Mouse (Mus musculus): ENCODE measurements around the gene Slc25a39. TPM values are rescaled to one million over a fixed set of nuclear protein-coding genes. Genes with fewer than 3 reads are reported as not detected.

The Slc25a39 gene
- polyA plus RNA-seq, 1 experiment from 2014 or later, result 451 TPM

- no peak overlapping the region for H3K27ac ChIP-seq (replicated peaks)
- H3K36me3 ChIP-seq (replicated peaks), result no peaks in the 10 kb centered on the region
- no peak overlapping the region for H3K4me3 ChIP-seq (replicated peaks)
- no peak for ATAC-seq (ENCODE audit: insufficient read depth)
- 69% methylated on average over 3 of the region's 3 CpGs for WGBS (ENCODE audit: insufficient replicate concordance)
- H3K27me3 ChIP-seq, result peaks cover 87% of the 10 kb centered on the region
- peaks cover 27% of the 10 kb centered on the region for H3K4me1 ChIP-seq (replicated peaks)
- H3K9ac ChIP-seq, result no peak overlapping the region
- no peaks in the 10 kb centered on the region for H3K9me3 ChIP-seq (replicated peaks)
- no peak overlapping the region for H3K4me2 ChIP-seq
Measured at GRCm38 (mm10) chr11:102444321-102444720, 36.6 kb upstream of the Slc25a39 start.

- Histone ChIP-seq H3K27ac (replicated peaks) (no peak overlapping the region), H3K27me3 (peaks cover 87% of the 10 kb centered on the region), H3K9ac (no peak overlapping the region), H3K4me3 (replicated peaks) (no peak overlapping the region), H3K36me3 (replicated peaks) (no peaks in the 10 kb centered on the region), H3K4me2 (no peak overlapping the region), H3K4me1 (replicated peaks) (peaks cover 27% of the 10 kb centered on the region), H3K9me3 (replicated peaks) (no peaks in the 10 kb centered on the region)
- 61% methylated on average over 12 of the region's 12 CpGs for WGBS (ENCODE audit: insufficient replicate concordance)
- no peak for ATAC-seq (ENCODE audit: insufficient read depth)
Measured at GRCm38 (mm10) chr11:102443740-102444139, 36.0 kb upstream of the Slc25a39 start.

- Histone ChIP-seq H3K4me3 (replicated peaks) (no peak overlapping the region), H3K9me3 (replicated peaks) (no peaks in the 10 kb centered on the region), H3K36me3 (replicated peaks) (no peaks in the 10 kb centered on the region), H3K27ac (replicated peaks) (no peak overlapping the region), H3K4me1 (replicated peaks) (peaks cover 29% of the 10 kb centered on the region), H3K27me3 (peaks cover 87% of the 10 kb centered on the region), H3K9ac (no peak overlapping the region), H3K4me2 (no peak overlapping the region)
- ATAC-seq (ENCODE audit: insufficient read depth), result no peak
- 75% methylated on average over 6 of the region's 6 CpGs for WGBS (ENCODE audit: insufficient replicate concordance)
Measured at GRCm38 (mm10) chr11:102442089-102442488, 34.3 kb upstream of the Slc25a39 start.

- H3K27ac ChIP-seq (replicated peaks), result no peak overlapping the region
- H3K4me1 ChIP-seq (replicated peaks), result peaks cover 22% of the 10 kb centered on the region
- H3K9me3 ChIP-seq (replicated peaks), result no peaks in the 10 kb centered on the region
- no peak overlapping the region for H3K9ac ChIP-seq
- no peaks in the 10 kb centered on the region for H3K36me3 ChIP-seq (replicated peaks)
- H3K4me3 ChIP-seq (replicated peaks), result no peak overlapping the region
- no peak overlapping the region for H3K4me2 ChIP-seq
- H3K27me3 ChIP-seq, result peaks cover 86% of the 10 kb centered on the region
- 64% methylated on average over 3 of the region's 3 CpGs for WGBS (ENCODE audit: insufficient replicate concordance)
- ATAC-seq (ENCODE audit: insufficient read depth), result no peak
Measured at GRCm38 (mm10) chr11:102441434-102441833, 33.7 kb upstream of the Slc25a39 start.

- peaks cover 11% of the 10 kb centered on the region for H3K36me3 ChIP-seq (replicated peaks)
- 77% methylated on average over 8 of the region's 8 CpGs for WGBS (ENCODE audit: insufficient replicate concordance)
- no peak overlapping the region for H3K9ac ChIP-seq
- H3K27ac ChIP-seq (replicated peaks), result no peak overlapping the region
- no peaks in the 10 kb centered on the region for H3K9me3 ChIP-seq (replicated peaks)
- ATAC-seq (ENCODE audit: insufficient read depth), result no peak
- H3K4me2 ChIP-seq, result no peak overlapping the region
- H3K4me3 ChIP-seq (replicated peaks), result no peak overlapping the region
- H3K4me1 ChIP-seq (replicated peaks), result peaks cover 13% of the 10 kb centered on the region
- peaks cover 86% of the 10 kb centered on the region for H3K27me3 ChIP-seq
Measured at GRCm38 (mm10) chr11:102440255-102440654, 32.5 kb upstream of the Slc25a39 start.

- Histone ChIP-seq H3K4me3 (replicated peaks) (no peak overlapping the region), H3K9ac (no peak overlapping the region), H3K4me1 (replicated peaks) (peaks cover 13% of the 10 kb centered on the region), H3K9me3 (replicated peaks) (no peaks in the 10 kb centered on the region), H3K27me3 (peaks cover 85% of the 10 kb centered on the region), H3K27ac (replicated peaks) (no peak overlapping the region), H3K4me2 (no peak overlapping the region), H3K36me3 (replicated peaks) (peaks cover 15% of the 10 kb centered on the region)
- WGBS (ENCODE audit: insufficient replicate concordance), result 70% methylated on average over 14 of the region's 14 CpGs
- no peak for ATAC-seq (ENCODE audit: insufficient read depth)
Measured at GRCm38 (mm10) chr11:102439093-102440082, 31.6 kb upstream of the Slc25a39 start.

- ATAC-seq (ENCODE audit: insufficient read depth), result no peak
- H3K9me3 ChIP-seq (replicated peaks), result no peaks in the 10 kb centered on the region
- WGBS (ENCODE audit: insufficient replicate concordance), result 22% methylated on average over 77 of the region's 77 CpGs
- peak overlapping the region; percentile 51 for H3K4me3 ChIP-seq (replicated peaks)
- H3K4me2 ChIP-seq, result peak overlapping the region; percentile 80
- peaks cover 15% of the 10 kb centered on the region for H3K36me3 ChIP-seq (replicated peaks)
- H3K27ac ChIP-seq (replicated peaks), result no peak overlapping the region
- peak overlapping the region; percentile 27; the same call in 1 of the 2 replicates for H3K9ac ChIP-seq
- H3K27me3 ChIP-seq, result peaks cover 77% of the 10 kb centered on the region
- peaks cover 19% of the 10 kb centered on the region for H3K4me1 ChIP-seq (replicated peaks)
Measured at GRCm38 (mm10) chr11:102438212-102439092, 30.7 kb upstream of the Slc25a39 start.

- H3K4me1 ChIP-seq (replicated peaks), result peaks cover 25% of the 10 kb centered on the region
- no peaks in the 10 kb centered on the region for H3K9me3 ChIP-seq (replicated peaks)
- H3K36me3 ChIP-seq (replicated peaks), result peaks cover 15% of the 10 kb centered on the region
- H3K27me3 ChIP-seq, result peaks cover 77% of the 10 kb centered on the region
- H3K4me3 ChIP-seq (replicated peaks), result peak overlapping the region; percentile 51
- no peak for ATAC-seq (ENCODE audit: insufficient read depth)
- H3K4me2 ChIP-seq, result peak overlapping the region; percentile 80
- no peak overlapping the region for H3K27ac ChIP-seq (replicated peaks)
- 29% methylated on average over 87 of the region's 87 CpGs for WGBS (ENCODE audit: insufficient replicate concordance)
- H3K9ac ChIP-seq, result no peak overlapping the region
Measured at GRCm38 (mm10) chr11:102437120-102438061, 29.6 kb upstream of the Slc25a39 start.

GRCm38 (mm10) chr11:102436471-102436790, 28.7 kb upstream of the Slc25a39 start:
- peaks cover 15% of the 10 kb centered on the region for H3K36me3 ChIP-seq (replicated peaks)
- no peak overlapping the region for H3K4me2 ChIP-seq
- H3K4me3 ChIP-seq (replicated peaks), result no peak overlapping the region
- H3K9ac ChIP-seq, result no peak overlapping the region
- H3K27me3 ChIP-seq, result peaks cover 72% of the 10 kb centered on the region
- no peaks in the 10 kb centered on the region for H3K9me3 ChIP-seq (replicated peaks)
- WGBS (ENCODE audit: insufficient replicate concordance), result 69% methylated on average over 10 of the region's 10 CpGs
- peaks cover 33% of the 10 kb centered on the region for H3K4me1 ChIP-seq (replicated peaks)
- H3K27ac ChIP-seq (replicated peaks), result no peak overlapping the region
- no peak for ATAC-seq (ENCODE audit: insufficient read depth)

GRCm38 (mm10) chr11:102435754-102436470, 28.2 kb upstream of the Slc25a39 start:
- no peak for ATAC-seq (ENCODE audit: insufficient read depth)
- no peak overlapping the region for H3K4me2 ChIP-seq
- no peak overlapping the region for H3K4me3 ChIP-seq (replicated peaks)
- H3K27ac ChIP-seq (replicated peaks), result no peak overlapping the region
- peaks cover 15% of the 10 kb centered on the region for H3K36me3 ChIP-seq (replicated peaks)
- peaks cover 38% of the 10 kb centered on the region for H3K4me1 ChIP-seq (replicated peaks)
- no peaks in the 10 kb centered on the region for H3K9me3 ChIP-seq (replicated peaks)
- 81% methylated on average over 18 of the region's 18 CpGs for WGBS (ENCODE audit: insufficient replicate concordance)
- H3K9ac ChIP-seq, result no peak overlapping the region
- H3K27me3 ChIP-seq, result peaks cover 68% of the 10 kb centered on the region
